Mouse (Mus musculus): Measurements from ENCODE around the gene Ube2r2.

DNA sequence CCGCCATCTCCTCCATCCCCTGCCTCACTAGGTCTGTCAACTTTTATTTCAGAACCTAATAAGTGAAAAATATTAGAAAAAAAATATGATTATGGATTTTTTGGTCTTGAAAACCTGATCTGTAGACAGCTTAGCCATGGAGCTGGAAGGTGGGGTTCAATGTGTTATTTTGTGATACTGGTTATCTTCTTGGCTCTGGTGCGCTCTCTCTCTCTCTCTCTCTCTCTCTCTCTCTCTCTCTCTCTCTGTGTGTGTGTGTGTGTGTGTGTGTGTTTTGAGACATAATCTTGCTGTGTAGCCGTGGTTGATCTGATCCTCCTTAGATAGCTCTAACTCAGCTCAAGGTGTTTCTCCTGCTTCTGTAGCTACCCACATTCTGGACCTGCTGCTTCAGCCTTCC lies 5.7 kb upstream of the Ube2r2 start:
- TF ChIP-seq KAT2A (IDR thresholded peaks at IDR 0.05; ENCODE audit: insufficient replicate concordance, low read length) (no peak), POLR2A (IDR thresholded peaks at IDR 0.05; ENCODE audit: low read depth, low read length) (no peak), ZMIZ1 (IDR thresholded peaks at IDR 0.05; ENCODE audit: low read depth, low read length) (no peak), TCF12 (IDR thresholded peaks at IDR 0.05; ENCODE audit: low read depth, low read length) (no peak), ZKSCAN1 (IDR thresholded peaks at IDR 0.05; ENCODE audit: borderline replicate concordance, low read depth, low read length) (no peak), CTCF (conservative IDR thresholded peaks at IDR 0.05 in 1 of 2, IDR thresholded peaks at IDR 0.05 in 1 of 2; ENCODE audit: low read depth in 2 of 2, low read length in 2 of 2) (no peak), RCOR1 (conservative IDR thresholded peaks at IDR 0.05; ENCODE audit: low read depth, low read length) (no peak), ZC3H11A (IDR thresholded peaks at IDR 0.05; ENCODE audit: low read depth, low read length) (no peak), POLR2AphosphoS2 (IDR thresholded peaks at IDR 0.05; ENCODE audit: low read depth, low read length) (no peak), ETS1 (conservative IDR thresholded peaks at IDR 0.05; ENCODE audit: low read depth, low read length) (no peak), EP300 (IDR thresholded peaks at IDR 0.05; ENCODE audit: low read length) (no peak), NELFE (IDR thresholded peaks at IDR 0.05; ENCODE audit: low read depth, low read length) (no peak), HCFC1 (IDR thresholded peaks at IDR 0.05; ENCODE audit: low read depth, low read length) (no peak), TBP (conservative IDR thresholded peaks at IDR 0.05; ENCODE audit: low read depth, low read length) (no peak)
